ENCODE assay signal across 10 mouse cellular contexts in genomic region chr11:21639534-21639933, GRCm38 (mm10).
DNase-seq lines count a peak whose midpoint lies in the region; ATAC-seq and TF ChIP-seq lines count a peak whose summit lies in the region.
"Had no signal": no experiment of that assay in that cellular context is flagged by ENCODE, and none has a peak within 500 bp of the region (broad histone marks: within the 10 kb centered on the region; RNA-seq: fewer than 3 reads in every experiment).

No protein-coding gene starts in this region.

- H3K4me3 ChIP-seq in lung, embryonic 14.5 days (ENCODE audit: low read depth, low read length), result no peak overlapping the region
- no peak overlapping the region for H3K4me3 ChIP-seq in forebrain, embryonic 14.5 days (ENCODE audit: low read depth, low read length)

- no peaks in the 10 kb centered on the region for H3K27me3 ChIP-seq in lung, embryonic 14.5 days (ENCODE audit: insufficient read depth, low read length)
- H3K27me3 ChIP-seq in forebrain, embryonic 14.5 days (replicated peaks; ENCODE audit: control insufficient read depth, insufficient read depth, low read length), result no peaks in the 10 kb centered on the region

- peak; percentile 38 for DNase-seq in kidney, postnatal 10 days
- no peak for DNase-seq in kidney, adult 11 months
- peak; percentile 51 for DNase-seq in gastrocnemius, adult 18-20 months (ENCODE audit: low spot score)
- peak; percentile 23 to 50 for DNase-seq in gastrocnemius, postnatal 4 days (ENCODE audit: low spot score in 2 of 2)
- DNase-seq in lung, embryonic 14.5 days, result peak; percentile 59
- no peak for DNase-seq in forebrain, embryonic 14.5 days (ENCODE audit: low spot score)

- TF ChIP-seq CTCF in lung, embryonic 14.5 days (IDR thresholded peaks at IDR 0.05; ENCODE audit: low read depth), result no peak

- no peak overlapping the region for H3K4me2 ChIP-seq in lung, embryonic 14.5 days
- H3K4me2 ChIP-seq in forebrain, embryonic 14.5 days (ENCODE audit: low read length), result no peak overlapping the region

- H3K27ac ChIP-seq in lung, embryonic 14.5 days (ENCODE audit: low read depth), result no peak overlapping the region
- no peak overlapping the region for H3K27ac ChIP-seq in forebrain, embryonic 14.5 days (ENCODE audit: low read depth, low read length)
- H3K27ac ChIP-seq: liver, embryonic 14.5 days had no signal

- H3K9me3 ChIP-seq in lung, embryonic 14.5 days (ENCODE audit: low read depth, low read length), result no peaks in the 10 kb centered on the region
- H3K9me3 ChIP-seq in forebrain, embryonic 14.5 days (replicated peaks; ENCODE audit: control insufficient read depth, low read length), result no peaks in the 10 kb centered on the region

- H3K4me1 ChIP-seq in lung, embryonic 14.5 days (ENCODE audit: insufficient read depth), result peaks cover 8% of the 10 kb centered on the region; the same call in 1 of the 2 replicates
- no peaks in the 10 kb centered on the region for H3K4me1 ChIP-seq in forebrain, embryonic 14.5 days (ENCODE audit: control insufficient read depth, insufficient read depth, low read length)

- ATAC-seq in lung, embryonic 14.5 days (ENCODE audit: insufficient read depth), result 0 out of 2 replicates have a peak, but pooled peaks have one; percentile 22
- ATAC-seq in forebrain, embryonic 14.5 days, result no peak
- ATAC-seq in megakaryocyte-erythroid progenitor cell, adult 5-6 weeks (replicated peaks; ENCODE audit: low FRiP score, low TSS enrichment, poor library complexity, severe bottlenecking), result no peak
- no peak for ATAC-seq in frontal cortex, adult (ENCODE audit: low TSS enrichment)
- ATAC-seq: midbrain, embryonic 16.5 days had no signal

- no peaks in the 10 kb centered on the region for H3K36me3 ChIP-seq in lung, embryonic 14.5 days (ENCODE audit: insufficient read depth)
- H3K36me3 ChIP-seq in forebrain, embryonic 14.5 days (ENCODE audit: control insufficient read depth, insufficient read depth, low read length), result no peaks in the 10 kb centered on the region

- H3K9ac ChIP-seq in lung, embryonic 14.5 days, result no peak overlapping the region
- H3K9ac ChIP-seq in forebrain, embryonic 14.5 days (ENCODE audit: low read length), result no peak overlapping the region
- H3K9ac ChIP-seq: liver, embryonic 14.5 days had no signal

- 16% methylated on average over 2 of the region's 2 CpGs for WGBS in lung, embryonic 14.5 days
- 73% methylated on average over 2 of the region's 2 CpGs for WGBS in forebrain, embryonic 14.5 days

Comparison
In these comparisons a context has a peak if more than half of its experiments do, and no peak if none do; other contexts are left out.
1. DNase-seq: peak in kidney, postnatal 10 days (single experiment), gastrocnemius, adult 18-20 months (single experiment), gastrocnemius, postnatal 4 days (2 of 2) and lung, embryonic 14.5 days (single experiment); none in kidney, adult 11 months (single experiment) and forebrain, embryonic 14.5 days (single experiment).